In the genomic region with DNA sequence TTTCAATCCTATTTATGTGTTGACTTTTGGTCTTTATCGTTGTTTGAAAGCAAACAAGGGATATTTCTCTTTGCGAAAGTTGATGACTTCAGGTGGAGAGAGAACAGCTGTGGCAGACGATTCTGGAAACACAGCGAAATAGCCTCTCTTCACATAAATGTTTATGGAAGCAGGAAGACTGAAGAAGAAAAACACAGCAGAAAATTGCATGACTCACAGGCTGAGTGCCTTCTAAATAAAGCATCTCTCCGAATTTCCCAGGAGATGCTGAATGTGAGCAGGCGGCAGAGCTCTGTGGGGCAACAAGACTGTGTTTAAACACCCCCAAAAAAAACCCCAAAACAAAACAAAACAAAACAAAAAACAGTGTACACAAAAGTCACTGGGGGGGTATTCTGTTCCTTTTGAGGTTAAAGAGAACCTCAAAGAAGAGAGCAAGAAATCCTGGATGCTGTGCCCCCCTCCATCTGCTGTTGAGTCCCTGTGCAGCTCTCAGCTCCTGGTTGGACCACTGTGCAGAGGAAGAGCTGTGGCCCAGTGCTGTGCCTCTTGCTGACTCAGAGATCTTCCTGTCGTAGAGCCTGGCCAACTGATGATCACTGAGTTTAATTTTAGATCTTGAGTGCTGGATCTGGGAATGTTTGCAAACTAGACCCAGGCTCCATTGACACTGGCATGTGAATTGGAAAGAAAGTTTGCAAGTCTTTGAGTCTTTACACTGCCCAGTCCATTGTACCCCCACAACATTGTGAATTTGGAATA, we compare ENCODE assay signal across 9 mouse cellular contexts.
DNase-seq lines count a peak whose midpoint lies in the region; ATAC-seq and TF ChIP-seq lines count a peak whose summit lies in the region.
"Had no signal": no experiment of that assay in that cellular context is flagged by ENCODE, and none has a peak within 500 bp of the region (broad histone marks: within the 10 kb centered on the region; RNA-seq: fewer than 3 reads in every experiment).

No protein-coding gene starts in this region.

- WGBS in intestine, embryonic 15.5 days = 29% methylated on average over 7 of the region's 7 CpGs
- WGBS in stomach, embryonic 16.5 days = 27% methylated on average over 7 of the region's 7 CpGs

- no peak for TF ChIP-seq CTCF in gastrocnemius, adult 2 months (IDR thresholded peaks at IDR 0.05)

- intact Hi-C loops in gastrocnemius, adult 2 months (cut with DNase I) = loop anchor here (5.0 to 10.0 kb wide), 2 partner anchors 162 to 255 kb away; no protein-coding TSS in a partner anchor

- H3K4me1 ChIP-seq in megakaryocyte, embryonic 14.5 days = peaks cover 69% of the 10 kb centered on the region
- peaks cover 35% of the 10 kb centered on the region for H3K4me1 ChIP-seq in intestine, embryonic 15.5 days (replicated peaks)
- peaks cover 18% of the 10 kb centered on the region for H3K4me1 ChIP-seq in stomach, embryonic 16.5 days (ENCODE audit: control insufficient read depth, insufficient read depth, low read length)

- DNase-seq in gastrocnemius, adult 2 months = peak; percentile 58
- no peak for DNase-seq in gastrocnemius, postnatal 4 days (ENCODE audit: low spot score in 2 of 2)
- no peak for DNase-seq in spleen, postnatal 10 days (ENCODE audit: low spot score in 2 of 2)
- DNase-seq in adrenal gland, postnatal 14 days = no peak
- DNase-seq: liver, postnatal 0 days had no signal

- no peaks in the 10 kb centered on the region for H3K36me3 ChIP-seq in megakaryocyte, embryonic 14.5 days (replicated peaks; ENCODE audit: low read length)
- H3K36me3 ChIP-seq in intestine, embryonic 15.5 days = no peaks in the 10 kb centered on the region
- H3K36me3 ChIP-seq in stomach, embryonic 16.5 days (ENCODE audit: control insufficient read depth, insufficient read depth, low read length) = no peaks in the 10 kb centered on the region

- peak overlapping the region; percentile 76 for H3K27ac ChIP-seq in gastrocnemius, adult 2 months
- peak overlapping the region; percentile 70 for H3K27ac ChIP-seq in intestine, embryonic 15.5 days
- H3K27ac ChIP-seq in stomach, embryonic 16.5 days (ENCODE audit: low read length) = peak overlapping the region; percentile 66

- H3K4me2 ChIP-seq in intestine, embryonic 15.5 days (replicated peaks) = no peak overlapping the region
- H3K4me2 ChIP-seq in stomach, embryonic 16.5 days (ENCODE audit: low read depth, low read length) = no peak overlapping the region

- no peak overlapping the region for H3K9ac ChIP-seq in intestine, embryonic 15.5 days
- H3K9ac ChIP-seq in stomach, embryonic 16.5 days (ENCODE audit: low read length) = no peak overlapping the region
- H3K9ac ChIP-seq: liver, postnatal 0 days had no signal

- peaks cover 4% of the 10 kb centered on the region; the same call in 1 of the 2 replicates for H3K9me3 ChIP-seq in megakaryocyte, embryonic 14.5 days
- no peaks in the 10 kb centered on the region for H3K9me3 ChIP-seq in intestine, embryonic 15.5 days
- no peaks in the 10 kb centered on the region for H3K9me3 ChIP-seq in stomach, embryonic 16.5 days (replicated peaks; ENCODE audit: control insufficient read depth, low read length)

- peaks cover 1% of the 10 kb centered on the region for H3K27me3 ChIP-seq in megakaryocyte, embryonic 14.5 days (replicated peaks)
- H3K27me3 ChIP-seq in intestine, embryonic 15.5 days (replicated peaks) = no peaks in the 10 kb centered on the region
- no peaks in the 10 kb centered on the region for H3K27me3 ChIP-seq in stomach, embryonic 16.5 days (ENCODE audit: control insufficient read depth, insufficient read depth, low read length)

- no peak for ATAC-seq in megakaryocyte, adult 5-6 weeks (ENCODE audit: poor library complexity, severe bottlenecking)
- ATAC-seq in intestine, embryonic 15.5 days = no peak
- ATAC-seq in stomach, embryonic 16.5 days (ENCODE audit: insufficient read depth, low FRiP score) = peak; percentile 16; the same call in 1 of the 2 replicates
- ATAC-seq: liver, postnatal 0 days had no signal

- no peak overlapping the region for H3K4me3 ChIP-seq in gastrocnemius, adult 2 months
- H3K4me3 ChIP-seq in megakaryocyte, embryonic 14.5 days (replicated peaks) = peak overlapping the region; percentile 35
- no peak overlapping the region for H3K4me3 ChIP-seq in intestine, embryonic 15.5 days (replicated peaks)
- H3K4me3 ChIP-seq in stomach, embryonic 16.5 days (replicated peaks; ENCODE audit: low read length) = no peak overlapping the region
